Mouse (Mus musculus) adrenal gland, postnatal 36 days (tissue): ENCODE results near the gene Astl. TPM values are rescaled to one million over a fixed set of nuclear protein-coding genes. Genes with fewer than 3 reads are reported as not detected.

Experiments
- DNase-seq, 2 experiments: peaks; one replicate each; pipeline ENCODE4 v3.0.0; 2021; ENCODE audit warnings: mixed read lengths in 1 of 2
- total RNA-seq, 2 experiments: library from RNA; stranded (reverse); gene quantifications; 2 replicates each; pipeline ENCODE4 v1.2.3; 2021

Astl gene
- total RNA-seq, 2 experiments from 2014 or later = not detected

DNA sequence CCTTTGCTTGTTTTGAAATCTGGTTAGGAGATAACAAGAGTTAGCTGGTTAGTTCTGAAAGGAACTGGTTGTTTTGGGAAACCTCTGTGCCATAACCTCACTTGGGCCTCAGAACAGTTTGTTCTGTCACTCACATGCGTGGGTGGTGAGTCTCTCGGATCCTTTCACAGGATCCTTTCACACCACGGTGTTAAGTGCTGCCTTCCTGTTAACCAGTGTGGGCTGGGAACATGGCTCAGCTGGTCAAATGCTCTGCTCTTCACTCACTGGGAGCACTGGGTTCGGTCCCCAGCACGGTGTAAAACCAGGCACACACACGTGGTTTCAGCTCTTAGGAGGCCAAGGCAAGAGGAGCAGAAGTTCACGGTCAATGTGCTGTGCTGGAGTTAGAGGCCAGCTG, 14.0 kb upstream of the Astl start:
- no peak for DNase-seq

DNA sequence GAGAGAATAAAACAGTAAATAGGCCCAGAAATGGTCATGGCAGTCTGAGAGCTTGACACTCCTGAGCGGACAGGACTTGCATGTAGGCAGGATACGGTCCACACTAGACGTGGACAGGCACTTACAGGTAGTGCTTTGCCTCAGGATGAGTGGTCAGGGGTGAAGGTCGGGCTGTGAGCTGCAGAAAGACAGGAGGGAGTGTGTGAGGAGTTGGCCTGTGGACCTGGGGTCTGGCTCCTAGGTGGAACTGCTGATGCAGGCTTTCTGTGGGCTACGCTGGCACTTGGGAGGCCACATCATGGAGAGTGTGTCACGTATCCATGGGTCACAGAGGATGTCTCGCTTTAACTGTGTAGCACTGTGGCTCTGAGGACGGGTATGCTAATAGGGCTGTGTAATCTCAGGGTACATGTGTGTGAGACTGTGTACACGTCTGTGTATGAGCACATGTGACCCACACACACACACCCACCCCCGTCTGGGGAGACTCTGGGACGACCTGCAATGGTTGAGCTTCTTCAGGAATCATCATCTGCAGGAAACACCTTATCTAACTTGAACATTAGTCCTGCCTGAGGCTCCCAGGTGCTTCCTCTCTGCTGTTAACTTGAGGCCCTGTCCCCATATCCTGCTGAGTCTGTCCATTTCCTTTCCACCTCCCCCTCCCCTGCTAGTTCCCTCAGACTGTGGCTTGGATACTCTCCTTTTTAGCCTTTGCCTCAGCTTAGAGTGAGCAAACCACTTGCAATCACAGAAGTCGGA, 10.2 kb upstream of the Astl start:
- no peak for DNase-seq

DNA sequence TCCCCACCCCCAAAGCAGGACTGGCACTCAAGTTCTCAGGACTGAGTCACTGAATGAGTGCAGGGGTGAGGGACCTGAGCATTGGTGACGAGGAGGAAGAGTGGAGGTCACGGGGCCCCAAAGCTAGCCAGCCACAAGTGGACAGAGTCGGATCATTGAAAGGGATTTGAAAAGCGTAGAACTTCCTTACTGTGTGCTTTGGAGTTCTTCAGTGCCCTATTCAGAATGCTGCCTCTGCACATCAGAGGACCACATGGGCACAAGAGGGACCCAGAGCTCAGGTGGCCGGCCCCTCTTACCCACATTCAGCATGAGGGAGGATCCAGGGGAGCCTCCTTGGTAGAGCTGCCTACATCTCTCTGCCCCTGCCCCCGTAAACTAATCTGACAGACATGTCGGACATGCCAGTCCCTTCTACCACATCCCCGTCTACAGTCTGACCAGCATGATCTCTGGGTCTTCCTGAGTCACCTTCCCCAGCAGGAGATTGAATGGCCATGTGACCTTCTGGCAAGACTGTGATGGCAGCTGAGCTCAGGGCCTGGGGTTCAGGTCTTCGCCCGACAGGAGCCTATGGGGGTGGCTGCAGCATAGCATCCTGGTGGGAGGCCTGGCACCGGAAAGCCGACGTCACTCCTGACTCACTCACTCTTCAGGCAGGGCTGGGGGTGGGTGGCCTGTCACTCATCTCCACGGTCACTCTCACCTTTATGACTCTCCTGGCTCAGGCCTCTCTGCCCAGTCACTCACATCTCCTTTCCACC, 5.5 kb upstream of the Astl start:
- peak; percentile 21 for DNase-seq

DNA sequence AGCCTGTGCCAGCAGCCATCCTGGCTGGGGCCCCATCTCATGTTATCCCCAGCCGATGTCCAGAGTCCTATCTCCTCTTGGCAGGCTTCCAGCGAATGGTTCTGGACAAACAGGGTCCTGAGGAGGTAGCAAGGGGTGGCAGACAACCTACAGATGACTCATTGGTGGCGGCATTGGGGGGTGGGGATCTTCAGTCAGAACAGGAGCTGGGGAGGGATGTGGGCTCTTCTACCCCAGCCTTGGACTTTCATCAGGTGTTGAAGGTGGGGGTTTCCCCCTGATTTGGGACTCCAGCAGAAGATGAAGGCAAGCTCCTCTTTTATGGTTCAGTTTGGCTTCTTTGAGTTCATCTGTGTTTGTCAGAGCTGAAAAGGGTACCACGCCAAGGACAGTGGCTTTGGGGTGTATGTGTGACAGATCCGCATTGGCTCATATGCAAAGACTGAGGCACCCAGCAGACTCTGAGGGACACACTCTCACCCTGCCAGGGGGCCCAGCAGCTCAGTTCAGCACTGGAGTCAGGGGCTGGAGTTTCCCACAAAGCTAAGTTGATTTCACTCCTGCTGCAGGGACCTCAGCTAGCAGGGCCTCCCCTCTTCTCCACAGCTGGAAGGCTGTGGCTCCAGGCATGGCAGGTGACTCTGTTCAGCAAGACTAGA, 4.4 kb upstream of the Astl start:
- DNase-seq = no peak

DNA sequence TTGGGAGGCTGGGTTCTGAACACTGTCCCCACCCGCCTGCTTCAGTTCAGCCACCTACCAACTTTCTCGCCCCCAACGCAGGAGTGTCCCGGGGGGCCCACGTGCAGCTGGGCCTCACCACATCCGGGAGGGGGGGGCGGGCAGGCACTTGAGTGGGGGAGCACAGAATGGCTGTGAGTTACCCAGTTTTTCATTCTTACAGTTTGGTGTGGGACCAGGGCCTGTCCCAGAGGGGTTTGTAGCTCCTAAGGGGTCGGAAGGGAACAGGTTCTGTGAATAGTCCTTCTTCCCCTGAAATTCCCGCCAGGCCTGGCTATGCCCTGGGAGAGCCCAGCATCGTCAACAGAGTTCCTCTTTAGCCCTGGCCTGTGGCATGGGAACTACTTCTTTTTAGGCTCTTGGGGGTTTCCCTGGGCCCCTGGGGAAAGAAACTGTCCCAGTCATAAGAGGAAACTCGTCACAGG, 3.3 kb upstream of the Astl start:
- peak in 1 of 2 experiments; percentile 23 for DNase-seq

DNA sequence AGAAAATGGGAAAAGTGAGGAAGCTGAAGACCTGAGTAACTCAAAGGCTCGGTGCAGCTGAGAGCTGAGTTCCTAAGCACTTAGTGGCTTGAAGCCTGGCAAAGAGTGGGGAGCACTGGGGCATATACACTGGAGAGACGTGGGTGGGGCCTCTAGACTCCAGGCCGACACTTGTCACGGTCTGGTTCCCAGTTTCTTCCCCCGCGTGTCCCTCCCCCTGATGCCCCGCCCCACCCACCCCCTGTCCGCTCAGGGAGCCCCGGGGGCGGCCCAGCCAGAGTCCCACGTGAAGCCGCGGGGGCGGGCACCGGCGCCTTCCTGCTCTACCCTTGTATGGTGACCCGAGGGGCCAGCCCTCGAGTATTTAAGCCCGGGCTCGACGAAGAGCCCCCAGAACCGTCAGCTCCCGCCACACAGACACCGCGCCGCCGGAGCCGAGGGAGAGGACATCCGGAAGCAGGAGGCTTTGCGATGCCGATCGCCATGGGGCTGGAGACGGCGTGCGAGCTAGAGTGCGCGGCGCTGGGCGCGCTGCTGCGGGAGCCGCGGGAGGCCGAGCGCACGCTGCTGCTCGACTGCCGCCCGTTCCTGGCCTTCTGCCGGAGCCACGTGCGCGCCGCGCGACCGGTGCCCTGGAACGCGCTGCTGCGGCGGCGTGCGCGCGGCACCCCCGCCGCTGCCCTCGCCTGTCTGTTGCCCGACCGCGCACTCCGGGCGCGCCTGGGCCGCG, 2.5 kb upstream of the Astl start, which contains the start of gene Dusp2:
Dusp2 (plus strand) TSS at position 393 of the 730 bp plus-strand sequence.
- DNase-seq = peak; percentile 82 to 86

DNA sequence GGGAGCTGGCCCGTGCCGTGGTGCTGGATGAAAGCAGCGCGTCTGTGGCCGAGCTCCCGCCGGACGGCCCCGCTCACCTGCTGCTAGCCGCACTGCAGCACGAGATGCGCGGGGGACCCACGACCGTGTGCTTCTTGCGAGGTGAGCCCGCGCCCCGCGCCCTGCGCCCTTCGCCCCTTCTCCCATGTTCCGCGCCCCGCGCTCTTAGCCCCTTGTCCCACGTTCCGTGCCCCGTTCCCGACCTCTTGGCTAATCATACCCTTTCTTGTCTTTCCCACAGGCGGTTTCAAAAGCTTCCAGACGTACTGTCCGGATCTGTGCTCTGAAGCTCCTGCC, 2.0 kb upstream of the Astl start:
- DNase-seq = no peak

DNA sequence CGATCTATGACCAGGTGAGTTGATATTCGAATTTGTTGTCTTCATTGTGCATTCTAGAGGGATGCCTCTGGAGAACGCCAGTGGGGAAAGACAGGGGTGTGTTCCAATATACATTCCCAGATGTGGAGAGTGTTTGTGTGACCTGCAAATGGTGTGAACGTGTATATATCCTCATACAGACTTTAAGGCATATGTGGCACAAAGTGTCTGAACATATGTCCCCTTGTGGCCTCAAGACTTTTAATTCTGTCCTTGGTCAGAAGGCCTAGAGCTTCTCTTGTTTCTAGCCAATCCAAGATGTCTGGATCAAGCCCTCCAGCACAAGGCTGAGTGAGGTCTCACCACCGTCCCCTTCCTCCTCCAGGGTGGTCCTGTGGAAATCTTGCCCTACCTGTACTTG, 1.6 kb upstream of the Astl start:
- no peak for DNase-seq

DNA sequence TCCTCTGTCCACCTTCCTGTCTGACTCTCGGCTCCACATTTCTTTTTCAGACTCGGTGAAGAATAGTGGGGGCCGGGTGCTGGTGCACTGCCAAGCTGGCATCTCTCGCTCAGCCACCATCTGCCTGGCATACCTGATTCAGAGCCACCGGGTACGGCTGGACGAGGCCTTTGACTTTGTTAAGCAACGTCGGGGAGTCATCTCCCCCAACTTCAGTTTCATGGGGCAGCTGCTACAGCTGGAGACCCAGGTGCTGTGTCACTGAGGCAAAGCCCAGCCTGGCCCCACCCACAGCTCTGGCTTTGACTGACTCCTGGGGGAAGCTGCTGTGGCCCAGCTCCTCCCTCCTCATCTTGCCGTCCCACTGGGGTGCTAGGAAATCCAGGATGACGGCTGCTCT, 908 bp upstream of the Astl start:
- no peak for DNase-seq

DNA sequence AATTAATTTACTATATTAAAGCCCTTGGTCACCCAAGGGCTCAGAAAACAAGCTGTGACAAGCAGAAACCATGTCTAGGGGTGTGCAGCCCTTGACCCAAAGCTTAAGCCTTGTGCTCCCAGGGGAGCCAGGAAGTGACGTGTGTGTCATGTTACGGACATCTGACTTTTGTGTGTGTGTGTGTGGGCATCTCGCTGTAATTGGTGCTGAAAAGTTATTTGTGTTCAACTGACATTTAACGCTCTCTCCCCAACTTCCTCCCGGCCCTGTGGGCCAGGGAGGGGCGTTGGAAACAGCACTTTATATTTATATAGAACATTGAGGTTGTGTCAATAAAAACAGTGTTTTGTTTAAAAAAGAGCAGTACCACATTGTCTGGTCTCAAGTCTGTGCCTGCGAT, 427 bp upstream of the Astl start:
- no peak for DNase-seq

DNA sequence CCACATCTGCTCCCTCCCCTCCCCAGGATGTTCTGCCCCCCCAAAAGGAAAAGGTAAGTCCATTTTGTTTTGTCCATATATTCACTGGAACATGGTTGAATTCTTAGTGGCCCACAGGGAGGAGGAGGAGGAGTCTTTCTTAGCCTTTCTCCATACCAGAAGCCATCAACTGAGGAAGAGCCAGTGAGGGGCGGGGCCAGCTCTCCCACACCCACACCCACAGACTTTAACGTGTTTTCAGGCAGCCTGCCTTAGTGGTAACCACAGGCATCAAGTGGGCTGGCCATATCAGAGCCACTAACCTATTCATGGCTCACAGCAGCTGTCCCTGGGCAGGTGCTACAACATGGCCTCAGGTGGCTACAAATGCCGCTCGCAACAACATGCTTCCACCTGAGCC, 394 bp downstream of the Astl start:
- DNase-seq = no peak

DNA sequence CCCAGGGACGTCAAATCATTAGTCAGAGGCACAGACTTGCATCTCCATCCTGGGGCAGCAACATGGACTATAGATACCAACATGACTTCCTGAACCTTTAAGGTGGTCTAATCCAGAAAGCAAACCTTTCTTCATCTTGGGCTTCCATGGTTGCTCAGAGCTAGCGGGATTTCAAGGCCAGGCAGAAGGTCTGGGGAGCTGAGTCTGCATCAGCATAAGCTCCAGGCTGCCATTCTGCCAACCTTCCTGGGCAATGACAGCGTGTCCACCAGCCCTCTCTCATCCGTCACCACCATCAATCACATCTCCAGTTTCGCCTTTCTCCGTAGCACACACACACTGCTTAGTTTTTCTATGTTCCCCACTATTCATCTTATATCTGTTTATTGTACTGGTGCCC, 823 bp downstream of the Astl start:
- no peak for DNase-seq

DNA sequence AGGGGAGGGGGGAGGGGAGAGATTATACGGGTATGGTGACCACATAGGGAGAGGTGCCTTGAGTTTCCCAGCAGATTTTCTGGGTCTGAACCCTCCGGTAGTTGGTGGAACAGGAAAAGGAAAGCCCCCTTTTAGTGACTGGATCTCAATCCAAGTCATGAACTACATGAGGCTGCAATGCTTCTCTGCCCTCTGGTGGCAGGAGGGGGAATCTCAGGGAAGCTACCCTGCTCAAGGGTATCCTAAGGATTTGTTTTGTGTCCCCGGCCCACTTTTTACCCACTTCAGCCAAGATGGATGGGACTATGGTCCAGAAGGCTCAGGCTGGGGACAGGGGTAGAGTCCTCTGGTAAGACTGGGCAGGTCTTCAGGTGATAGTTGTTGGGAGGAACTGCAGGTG, 2.7 kb downstream of the Astl start:
- peak; percentile 64 to 77 for DNase-seq

DNA sequence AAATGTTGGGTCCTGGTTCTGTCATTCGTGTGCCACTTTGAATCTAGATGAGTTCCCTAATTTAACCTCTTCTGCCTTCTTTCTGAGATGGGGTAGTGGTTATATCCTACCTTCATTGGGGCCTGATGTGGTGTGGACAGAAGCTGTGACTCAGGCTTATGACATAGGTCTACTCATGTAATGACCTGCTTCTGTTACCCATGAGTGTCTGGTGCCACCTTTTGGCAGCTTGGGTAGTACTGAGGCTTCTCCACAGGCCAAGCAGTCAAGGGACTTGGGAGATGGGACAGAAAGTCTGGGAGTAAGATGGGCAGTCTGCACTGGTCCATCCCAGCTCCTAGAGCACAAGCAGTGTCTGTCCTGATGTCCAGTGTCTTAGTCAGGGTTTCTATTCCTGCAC, 7.9 kb downstream of the Astl start:
- DNase-seq = peak in 1 of 2 experiments; percentile 27

DNA sequence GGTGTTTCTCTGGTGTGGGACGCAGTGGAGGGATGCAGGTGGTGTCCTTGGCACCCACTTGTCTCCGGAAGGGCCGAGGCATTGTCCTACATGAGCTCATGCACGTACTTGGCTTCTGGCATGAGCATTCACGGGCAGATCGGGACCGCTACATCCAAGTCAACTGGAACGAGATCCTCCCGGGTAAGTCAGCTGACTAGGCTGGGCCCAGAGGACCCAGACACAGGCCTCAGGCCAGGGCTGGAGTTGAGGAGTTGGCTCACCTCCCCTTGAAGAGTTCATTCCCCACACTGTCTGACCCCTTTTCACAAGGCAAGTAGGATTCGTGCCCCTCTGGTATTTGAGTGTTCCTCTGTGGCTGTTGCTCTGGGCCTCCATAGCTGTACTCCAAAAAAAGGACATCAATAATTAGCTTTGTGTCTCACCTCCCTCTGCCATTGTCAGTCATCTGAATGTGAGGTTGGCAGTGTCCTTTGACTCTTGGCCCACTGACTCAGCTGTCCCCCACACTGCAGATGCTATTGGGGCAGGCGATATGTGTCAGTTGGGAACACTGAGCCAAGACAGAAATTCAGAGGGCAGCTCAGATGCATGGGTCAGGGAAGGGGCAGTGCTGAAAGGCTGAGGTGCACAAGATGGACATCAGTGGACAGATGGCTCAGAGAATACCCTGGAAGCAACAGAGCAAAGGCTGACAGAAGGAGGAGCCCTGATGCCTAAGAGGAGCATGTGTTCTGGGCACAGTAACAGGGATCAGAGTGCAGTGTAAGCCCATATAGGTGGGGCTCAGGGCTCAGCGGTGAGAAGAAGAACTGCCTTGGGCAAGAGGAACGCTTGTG, 8.9 kb downstream of the Astl start:
- no peak for DNase-seq

DNA sequence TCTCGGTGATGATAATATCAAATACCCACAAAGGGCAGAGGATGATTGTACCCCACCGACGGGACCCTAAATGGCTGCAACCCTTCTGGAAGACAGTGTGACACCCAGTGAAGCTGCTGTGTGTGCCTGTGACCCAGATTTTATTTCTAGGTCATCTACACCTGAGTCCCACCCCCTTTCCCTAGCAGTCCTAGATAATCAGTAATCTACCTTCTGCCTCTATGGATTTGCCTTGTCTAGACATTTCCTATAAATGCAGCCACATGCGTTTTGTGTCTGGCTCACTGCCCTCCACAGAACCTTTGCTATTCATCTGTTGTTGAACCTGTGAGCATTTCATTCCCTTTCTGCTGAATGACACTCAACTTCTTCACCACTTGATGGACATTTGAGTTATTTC, 15.4 kb downstream of the Astl start:
- no peak for DNase-seq

DNA sequence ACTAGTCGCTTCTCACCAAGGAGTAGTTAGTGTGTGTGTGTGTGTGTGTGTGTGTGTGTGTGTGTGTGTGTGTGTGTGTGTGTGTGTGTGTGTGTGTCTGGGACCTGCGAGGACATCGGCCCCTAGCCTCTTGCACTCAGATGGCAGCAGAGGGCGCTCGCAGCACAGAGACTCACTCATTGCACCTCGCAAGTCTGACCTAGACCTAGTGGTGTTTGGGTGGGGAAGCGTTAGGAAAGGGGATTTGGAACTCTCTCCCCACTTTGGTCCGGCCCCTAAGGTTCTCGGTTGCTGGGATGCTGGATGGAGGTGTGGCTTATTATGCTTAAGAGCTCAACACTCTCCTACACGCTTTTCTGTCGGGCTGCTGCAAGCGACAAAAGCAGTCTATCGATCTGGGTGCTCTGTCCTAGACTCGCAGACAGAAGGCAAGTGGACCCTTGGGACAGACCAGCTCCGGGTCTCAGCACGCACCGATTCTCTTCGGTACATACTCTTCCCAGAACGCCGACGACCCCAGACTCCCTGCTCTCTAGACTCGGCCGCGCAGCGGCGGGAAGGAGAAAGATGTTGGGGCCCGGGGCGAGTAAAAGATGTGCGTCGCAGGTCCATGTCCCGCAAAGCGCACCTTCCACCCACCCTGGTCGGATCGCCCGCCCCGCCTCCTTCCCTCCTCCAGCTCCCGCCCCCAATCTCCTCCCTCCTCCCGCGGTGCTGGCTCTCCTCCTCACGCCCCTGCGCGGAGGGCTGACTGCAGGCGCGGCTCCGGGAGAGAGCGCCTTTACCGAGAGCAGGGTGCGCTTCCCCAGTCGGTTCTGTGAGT, 24.2 kb downstream of the Astl start, which contains the start of gene Adra2b:
Adra2b (plus strand) TSS at position 750 of the 823 bp plus-strand sequence.
- peak; percentile 86 to 91 for DNase-seq

DNA sequence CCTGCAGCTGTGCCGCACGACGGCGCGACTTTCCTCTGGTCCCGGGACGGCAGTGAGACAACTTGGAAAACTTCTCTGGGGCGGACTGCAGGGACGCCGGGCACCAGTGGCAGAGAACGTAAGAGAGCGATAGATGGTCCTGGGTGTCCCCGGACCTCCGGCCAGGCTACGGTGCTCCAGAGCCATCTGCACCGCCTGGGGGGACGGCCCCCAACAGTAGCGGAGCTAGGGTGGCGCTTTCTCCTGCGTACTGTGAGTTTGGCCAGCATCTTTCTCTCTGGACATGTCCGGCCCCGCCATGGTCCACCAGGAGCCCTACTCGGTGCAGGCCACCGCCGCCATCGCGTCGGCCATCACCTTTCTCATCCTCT, 24.8 kb downstream of the Astl start:
- DNase-seq = no peak

DNA sequence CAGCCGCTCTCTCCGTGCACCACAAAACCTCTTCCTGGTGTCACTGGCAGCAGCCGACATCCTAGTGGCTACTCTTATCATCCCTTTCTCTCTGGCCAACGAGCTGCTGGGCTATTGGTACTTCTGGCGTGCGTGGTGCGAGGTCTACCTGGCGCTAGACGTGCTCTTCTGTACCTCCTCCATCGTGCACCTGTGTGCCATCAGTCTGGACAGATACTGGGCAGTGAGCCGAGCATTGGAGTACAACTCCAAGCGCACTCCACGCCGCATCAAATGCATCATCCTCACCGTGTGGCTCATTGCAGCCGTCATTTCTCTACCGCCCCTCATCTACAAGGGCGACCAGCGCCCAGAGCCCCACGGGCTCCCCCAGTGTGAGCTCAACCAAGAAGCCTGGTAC, 25.3 kb downstream of the Astl start:
- DNase-seq = no peak

DNA sequence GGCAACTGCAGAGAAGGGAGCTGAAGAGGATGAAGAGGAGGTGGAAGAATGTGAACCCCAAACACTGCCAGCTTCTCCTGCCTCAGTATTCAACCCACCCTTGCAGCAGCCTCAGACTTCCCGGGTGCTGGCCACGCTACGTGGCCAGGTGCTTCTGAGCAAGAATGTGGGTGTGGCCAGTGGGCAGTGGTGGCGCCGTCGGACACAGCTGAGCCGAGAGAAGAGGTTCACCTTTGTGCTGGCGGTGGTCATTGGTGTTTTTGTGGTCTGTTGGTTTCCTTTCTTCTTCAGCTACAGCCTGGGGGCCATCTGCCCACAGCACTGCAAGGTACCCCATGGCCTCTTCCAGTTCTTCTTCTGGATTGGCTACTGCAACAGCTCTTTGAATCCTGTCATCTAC, 26.0 kb downstream of the Astl start:
- no peak for DNase-seq
